Mouse (Mus musculus) forebrain, postnatal 0 days (tissue): ENCODE measurements at regions not wholly inside any gene's neighbourhood (a gene's known extent, or its start where the extent isn't known, plus 50 kb on each side); places are given as distances from the start of the nearest gene placed in this dataset.

ENCODE experiments used
- ATAC-seq: fragments of 200-750 bp; cut with Nextera tagmentation; 2 replicates; pipeline ENCODE4 v1.8.0; 2017; ENCODE audit warnings: mild to moderate bottlenecking, moderate library complexity
- DNase-seq: peaks from one replicate; pipeline ENCODE4 v3.0.0-alpha.2; 2015
- H3K27ac ChIP-seq: fragments of 300-500 bp; sonication (generic); 2 replicates; pipeline ENCODE4 v1.5.1; 2014; ENCODE audit warnings: low read depth, mild to moderate bottlenecking, antibody characterized with exemption, low read length, moderate library complexity, mixed read lengths
- H3K27me3 ChIP-seq: fragments of 300-500 bp; sonication (generic); 2 replicates; pipeline ENCODE4 v1.6.1; 2014; ENCODE audit warnings: mild to moderate bottlenecking, low read length, mixed read lengths; ENCODE audit not compliant: insufficient read depth
- H3K36me3 ChIP-seq: fragments of 300-500 bp; sonication (generic); 2 replicates; pipeline ENCODE4 v1.6.1; 2014; ENCODE audit warnings: mild to moderate bottlenecking, moderate library complexity; ENCODE audit not compliant: insufficient read depth
- H3K4me1 ChIP-seq: fragments of 300-500 bp; sonication (generic); 2 replicates; pipeline ENCODE4 v1.6.1; 2014; ENCODE audit warnings: antibody characterized with exemption; ENCODE audit not compliant: insufficient read depth
- H3K4me2 ChIP-seq: fragments of 300-500 bp; sonication (generic); 2 replicates; pipeline ENCODE4 v1.6.1; 2014; ENCODE audit warnings: low read depth, mild to moderate bottlenecking, moderate library complexity
- H3K4me3 ChIP-seq: fragments of 300-500 bp; sonication (generic); 2 replicates; pipeline ENCODE4 v1.5.1; 2014; ENCODE audit warnings: low read depth, low read length, mixed read lengths
- H3K9ac ChIP-seq: fragments of 300-500 bp; sonication (generic); 2 replicates; pipeline ENCODE4 v1.6.1; 2014; ENCODE audit warnings: mild to moderate bottlenecking
- H3K9me3 ChIP-seq: fragments of 300-500 bp; sonication (generic); 2 replicates; pipeline ENCODE4 v1.6.1; 2016; ENCODE audit warnings: low read length
- CTCF ChIP-seq: sonication (generic); IDR thresholded peaks from 2 replicates; pipeline ENCODE4 v1.5.1; 2016; ENCODE audit warnings: antibody characterized with exemption, control low read depth, low read depth
- WGBS: fragments of 180-500 bp; shearing (Covaris S2); extraction: QIAGEN DNeasy Blood & Tissue Kit; methylation state at CpG from one replicate; pipeline ENCODE4 v1.1.7; 2014; 5-methylcytosine and 5-hydroxymethylcytosine counted together

- Histone ChIP-seq H3K27ac (no peak overlapping the region), H3K9me3 (peaks cover 44% of the 10 kb centered on the region), H3K4me1 (no peaks in the 10 kb centered on the region), H3K36me3 (no peaks in the 10 kb centered on the region), H3K9ac (no peak overlapping the region), H3K27me3 (no peaks in the 10 kb centered on the region), H3K4me3 (no peak overlapping the region), H3K4me2 (no peak overlapping the region)
- no peak for TF ChIP-seq CTCF
- peak; percentile 55 for ATAC-seq
- 70% methylated on average over 3 of the region's 3 CpGs for WGBS
- no peak for DNase-seq
Observed at GRCm38 (mm10) chr16:3231566-3231965, 359.3 kb upstream of the Olfr161 start.

- Histone ChIP-seq H3K9me3 (peaks cover 49% of the 10 kb centered on the region), H3K27ac (no peak overlapping the region), H3K4me3 (no peak overlapping the region), H3K27me3 (no peaks in the 10 kb centered on the region), H3K4me2 (no peak overlapping the region), H3K4me1 (no peaks in the 10 kb centered on the region), H3K36me3 (no peaks in the 10 kb centered on the region), H3K9ac (no peak overlapping the region)
- WGBS: 57% methylated on average over 2 of the region's 2 CpGs
- TF ChIP-seq CTCF: no peak
- DNase-seq: no peak
- ATAC-seq: no peak
Observed at GRCm38 (mm10) chr16:3232610-3233009, 358.2 kb upstream of the Olfr161 start.

- WGBS: 54% methylated on average over 2 of the region's 2 CpGs
- ATAC-seq (no peak; the same call in 1 of the 2 replicates), DNase-seq (no peak)
- H3K4me1 ChIP-seq: no peaks in the 10 kb centered on the region
- H3K27me3 ChIP-seq: no peaks in the 10 kb centered on the region
- no peak for TF ChIP-seq CTCF
- H3K4me2 ChIP-seq: no peak overlapping the region
- no peaks in the 10 kb centered on the region for H3K36me3 ChIP-seq
- no peak overlapping the region for H3K4me3 ChIP-seq
- peaks cover 59% of the 10 kb centered on the region for H3K9me3 ChIP-seq
- no peak overlapping the region for H3K27ac ChIP-seq
- no peak overlapping the region for H3K9ac ChIP-seq
Observed at GRCm38 (mm10) chr16:3234063-3234462, 356.8 kb upstream of the Olfr161 start.

- peaks cover 58% of the 10 kb centered on the region for H3K9me3 ChIP-seq
- H3K36me3 ChIP-seq: no peaks in the 10 kb centered on the region
- ATAC-seq: peak; percentile 5; the same call in 1 of the 2 replicates
Observed at GRCm38 (mm10) chr16:3240982-3241719, 349.7 kb upstream of the Olfr161 start.

GRCm38 (mm10) chr16:3241939-3242338, 348.9 kb upstream of the Olfr161 start:
- Histone ChIP-seq H3K4me2 (no peak overlapping the region), H3K36me3 (no peaks in the 10 kb centered on the region), H3K4me1 (no peaks in the 10 kb centered on the region), H3K27ac (no peak overlapping the region), H3K27me3 (no peaks in the 10 kb centered on the region), H3K9me3 (peaks cover 54% of the 10 kb centered on the region), H3K4me3 (no peak overlapping the region), H3K9ac (no peak overlapping the region)
- TF ChIP-seq CTCF: no peak
- 69% methylated on average over 1 of the region's 1 CpGs for WGBS
- no peak for ATAC-seq
- no peak for DNase-seq

More at GRCm38 (mm10) chr16:3240982-3241719, 349.7 kb upstream of the Olfr161 start:
- Histone ChIP-seq H3K4me3 (no peak overlapping the region), H3K4me2 (no peak overlapping the region), H3K4me1 (no peaks in the 10 kb centered on the region), H3K27ac (no peak overlapping the region), H3K9ac (no peak overlapping the region), H3K27me3 (no peaks in the 10 kb centered on the region)
- DNase-seq: no peak
- TF ChIP-seq CTCF: no peak
- WGBS: 69% methylated on average over 5 of the region's 5 CpGs

GRCm38 (mm10) chr16:3246422-3246821, 344.4 kb upstream of the Olfr161 start:
- Histone ChIP-seq H3K4me1 (no peaks in the 10 kb centered on the region), H3K36me3 (no peaks in the 10 kb centered on the region), H3K9ac (no peak overlapping the region), H3K27me3 (no peaks in the 10 kb centered on the region), H3K9me3 (peaks cover 20% of the 10 kb centered on the region), H3K27ac (no peak overlapping the region), H3K4me2 (no peak overlapping the region), H3K4me3 (no peak overlapping the region)
- TF ChIP-seq CTCF: no peak
- no peak for DNase-seq
- ATAC-seq: no peak

GRCm38 (mm10) chr16:3247006-3247754, 343.7 kb upstream of the Olfr161 start:
- 45% methylated on average over 2 of the region's 2 CpGs for WGBS
- no peaks in the 10 kb centered on the region for H3K27me3 ChIP-seq
- no peak overlapping the region for H3K4me2 ChIP-seq
- H3K9me3 ChIP-seq: peaks cover 14% of the 10 kb centered on the region
- no peak overlapping the region for H3K9ac ChIP-seq
- H3K27ac ChIP-seq: no peak overlapping the region
- no peaks in the 10 kb centered on the region for H3K36me3 ChIP-seq
- H3K4me1 ChIP-seq: no peaks in the 10 kb centered on the region
- ATAC-seq (no peak), DNase-seq (no peak)
- no peak overlapping the region for H3K4me3 ChIP-seq
- TF ChIP-seq CTCF: no peak
